Mouse (Mus musculus) T-helper 1 cell (primary cell): Measurements from ENCODE around the gene AC134908.4.

ENCODE experiments used
- in situ Hi-C: fragments of 300-600 bp; cut with MboI, MseI; formaldehyde crosslinking; loops from one replicate; pipeline ENCODE4 v1.15.1; 2025; ENCODE audit warnings: high pct_unique_total_duplicates

The AC134908.4 gene

GRCm38 (mm10) chr17:25831451-25832281 lies 36.2 kb upstream of the AC134908.4 start:
- in situ Hi-C loops, result loop anchor here (10.0 kb wide), 1 partner anchor 817 kb away; the partner anchor contains the start of genes Cramp1l and Ift140

GRCm38 (mm10) chr17:25830806-25831431 lies 35.5 kb upstream of the AC134908.4 start:
- in situ Hi-C loops, result loop anchor here (10.0 kb wide), 1 partner anchor 816 kb away; the partner anchor contains the start of genes Cramp1l and Ift140

- in situ Hi-C loops, result loop anchor here (10.0 kb wide), 1 partner anchor 815 kb away; the partner anchor contains the start of genes Cramp1l and Ift140
Observed at GRCm38 (mm10) chr17:25830200-25830753, 34.8 kb upstream of the AC134908.4 start.

GRCm38 (mm10) chr17:25829558-25830017 lies 34.1 kb upstream of the AC134908.4 start:
- in situ Hi-C loops, result loop anchor here (10.0 kb wide), 1 partner anchor 815 kb away; the partner anchor contains the start of genes Cramp1l and Ift140

GRCm38 (mm10) chr17:25828712-25829557 lies 33.5 kb upstream of the AC134908.4 start, which contains the start of gene Jmjd8:
TSS of gene Jmjd8 (plus strand) at chr17:25828867.
- in situ Hi-C loops, result no loop called here

GRCm38 (mm10) chr17:25828223-25828594 lies 32.8 kb upstream of the AC134908.4 start:
- in situ Hi-C loops, result no loop called here

GRCm38 (mm10) chr17:25827546-25828222 lies 32.2 kb upstream of the AC134908.4 start:
- in situ Hi-C loops, result no loop called here

- in situ Hi-C loops, result no loop called here
Observed at GRCm38 (mm10) chr17:25827011-25827410, 31.6 kb upstream of the AC134908.4 start.

- in situ Hi-C loops, result no loop called here
Observed at GRCm38 (mm10) chr17:25825984-25826570, 30.6 kb upstream of the AC134908.4 start.

GRCm38 (mm10) chr17:25825311-25825710 lies 29.9 kb upstream of the AC134908.4 start:
- in situ Hi-C loops, result no loop called here

- in situ Hi-C loops, result no loop called here
Observed at GRCm38 (mm10) chr17:25824362-25825142, 29.1 kb upstream of the AC134908.4 start.

- in situ Hi-C loops, result no loop called here
Observed at GRCm38 (mm10) chr17:25823452-25823851, 28.0 kb upstream of the AC134908.4 start, which contains the start of gene Wdr24. TSS of gene Wdr24 (plus strand) at chr17:25823627.

GRCm38 (mm10) chr17:25818851-25819780 lies 23.7 kb upstream of the AC134908.4 start:
- in situ Hi-C loops, result no loop called here

- in situ Hi-C loops, result no loop called here
Observed at GRCm38 (mm10) chr17:25817662-25818061, 22.2 kb upstream of the AC134908.4 start.

GRCm38 (mm10) chr17:25813471-25813870 lies 18.0 kb upstream of the AC134908.4 start:
- in situ Hi-C loops, result no loop called here

- in situ Hi-C loops, result no loop called here
Observed at GRCm38 (mm10) chr17:25810890-25811289, 15.4 kb upstream of the AC134908.4 start.

GRCm38 (mm10) chr17:25809606-25810340 lies 14.3 kb upstream of the AC134908.4 start:
- in situ Hi-C loops, result no loop called here
